Mouse (Mus musculus): ENCODE results near the gene Angptl4. TPM values are rescaled to one million over a fixed set of nuclear protein-coding genes. Genes with fewer than 3 reads are reported as not detected.

Gene Angptl4
- polyA plus RNA-seq, 1 experiment, result 2.9 TPM

GRCm38 (mm10) chr17:33766389-33766788 lies 15.2 kb downstream of the Angptl4 start:
- H3K27ac ChIP-seq (ENCODE audit: insufficient read depth, low read length), result no peak overlapping the region
- no peaks in the 10 kb centered on the region for H3K4me1 ChIP-seq (ENCODE audit: control insufficient read depth, insufficient read depth, low read length)
- H3K4me3 ChIP-seq (ENCODE audit: insufficient read depth, low read length), result no peak overlapping the region
- TF ChIP-seq POLR2A (IDR thresholded peaks at IDR 0.05; ENCODE audit: extremely low read depth, insufficient read depth, low read length) (no peak), CTCF (IDR thresholded peaks at IDR 0.05; ENCODE audit: extremely low read depth, insufficient read depth, low read length) (no peak)

GRCm38 (mm10) chr17:33760255-33761165 lies 21.1 kb downstream of the Angptl4 start, which contains the start of gene Rab11b:
Rab11b (minus strand) TSS chr17:33760530.
- no peak for TF ChIP-seq CTCF (IDR thresholded peaks at IDR 0.05; ENCODE audit: extremely low read depth, insufficient read depth, low read length)
- no peak; the same call in 1 of the 2 replicates for TF ChIP-seq POLR2A (IDR thresholded peaks at IDR 0.05; ENCODE audit: extremely low read depth, insufficient read depth, low read length)
- H3K27ac ChIP-seq (ENCODE audit: insufficient read depth, low read length), result peak within 1 kb of the TSS; percentile 97
- peak within 1 kb of the TSS; percentile 60 for H3K4me3 ChIP-seq (ENCODE audit: insufficient read depth, low read length)
- H3K4me1 ChIP-seq (ENCODE audit: control insufficient read depth, insufficient read depth, low read length), result peaks cover 10% of the 10 kb centered on the region; the same call in 1 of the 2 replicates

DNA sequence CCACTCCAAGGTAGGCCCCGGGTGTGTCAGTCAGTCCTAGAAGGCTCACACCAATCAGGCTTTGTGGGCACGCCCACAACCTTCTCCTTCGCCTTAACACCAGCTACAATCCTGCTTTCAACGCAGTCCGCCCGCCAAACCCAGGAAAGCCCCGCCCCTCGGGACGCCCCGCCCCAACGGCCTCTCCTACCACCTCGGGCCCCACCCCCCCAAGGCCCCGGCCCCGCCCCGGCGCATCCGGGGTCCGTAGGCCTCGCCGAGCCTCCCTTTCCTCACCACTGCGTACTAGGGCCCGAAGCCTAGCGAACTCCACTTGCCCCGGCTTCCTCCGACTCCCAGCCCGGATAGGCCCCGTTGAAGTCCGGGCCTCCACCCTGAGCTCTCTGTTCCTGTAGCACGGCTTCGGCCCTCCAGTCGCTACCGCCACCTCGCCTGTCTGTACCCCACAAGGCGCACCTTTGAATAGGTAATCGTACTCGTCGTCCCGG lies 21.8 kb downstream of the Angptl4 start:
- Histone ChIP-seq H3K27ac (ENCODE audit: insufficient read depth, low read length) (peak overlapping the region; percentile 97), H3K4me1 (ENCODE audit: control insufficient read depth, insufficient read depth, low read length) (peaks cover 12% of the 10 kb centered on the region; the same call in 1 of the 2 replicates), H3K4me3 (ENCODE audit: insufficient read depth, low read length) (peak overlapping the region; percentile 60)
- no peak for TF ChIP-seq CTCF (IDR thresholded peaks at IDR 0.05; ENCODE audit: extremely low read depth, insufficient read depth, low read length)
- TF ChIP-seq POLR2A (IDR thresholded peaks at IDR 0.05; ENCODE audit: extremely low read depth, insufficient read depth, low read length), result 0 out of 2 replicates have a peak, but pooled peaks have one; percentile 42

GRCm38 (mm10) chr17:33757231-33757630 lies 24.4 kb downstream of the Angptl4 start:
- Histone ChIP-seq H3K4me3 (ENCODE audit: insufficient read depth, low read length) (no peak overlapping the region), H3K4me1 (ENCODE audit: control insufficient read depth, insufficient read depth, low read length) (peaks cover 15% of the 10 kb centered on the region; the same call in 1 of the 2 replicates), H3K27ac (ENCODE audit: insufficient read depth, low read length) (no peak overlapping the region)
- TF ChIP-seq POLR2A (IDR thresholded peaks at IDR 0.05; ENCODE audit: extremely low read depth, insufficient read depth, low read length), result no peak
- no peak for TF ChIP-seq CTCF (IDR thresholded peaks at IDR 0.05; ENCODE audit: extremely low read depth, insufficient read depth, low read length)

- TF ChIP-seq CTCF (IDR thresholded peaks at IDR 0.05; ENCODE audit: extremely low read depth, insufficient read depth, low read length) (no peak), POLR2A (IDR thresholded peaks at IDR 0.05; ENCODE audit: extremely low read depth, insufficient read depth, low read length) (no peak)
- H3K27ac ChIP-seq (ENCODE audit: insufficient read depth, low read length), result no peak overlapping the region
- peaks cover 17% of the 10 kb centered on the region; the same call in 1 of the 2 replicates for H3K4me1 ChIP-seq (ENCODE audit: control insufficient read depth, insufficient read depth, low read length)
- H3K4me3 ChIP-seq (ENCODE audit: insufficient read depth, low read length), result no peak overlapping the region
These were observed 25.4 kb downstream of the Angptl4 start for GRCm38 (mm10) chr17:33756108-33756790.

- 0 out of 2 replicates have a peak overlapping the region, but pooled peaks have one; percentile 3 for H3K27ac ChIP-seq (ENCODE audit: insufficient read depth, low read length)
- no peak for TF ChIP-seq POLR2A (IDR thresholded peaks at IDR 0.05; ENCODE audit: extremely low read depth, insufficient read depth, low read length)
- TF ChIP-seq CTCF (IDR thresholded peaks at IDR 0.05; ENCODE audit: extremely low read depth, insufficient read depth, low read length), result no peak
- H3K4me3 ChIP-seq (ENCODE audit: insufficient read depth, low read length), result no peak overlapping the region
- H3K4me1 ChIP-seq (ENCODE audit: control insufficient read depth, insufficient read depth, low read length), result peaks cover 17% of the 10 kb centered on the region; the same call in 1 of the 2 replicates
These were observed 26.1 kb downstream of the Angptl4 start for GRCm38 (mm10) chr17:33755418-33756107.

DNA sequence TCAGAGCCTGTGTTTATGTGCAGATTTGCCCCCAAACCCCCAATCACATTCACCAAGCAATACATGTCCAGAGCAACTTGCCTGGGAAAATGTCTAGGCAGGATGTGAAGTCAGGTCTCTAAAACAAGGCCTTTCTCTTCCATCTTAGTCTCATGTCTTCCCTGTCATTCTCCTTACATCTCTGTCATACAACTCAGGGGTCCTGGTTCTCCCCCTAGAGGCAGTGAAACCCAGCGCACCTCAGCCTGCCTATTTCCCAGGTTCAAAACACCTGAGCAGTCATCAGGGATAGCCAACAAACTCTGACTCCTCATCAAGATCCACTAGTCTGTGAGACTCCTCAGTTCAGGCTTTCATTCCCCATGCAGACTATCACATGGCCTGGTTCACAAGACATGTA lies 27.0 kb downstream of the Angptl4 start:
- H3K4me1 ChIP-seq (ENCODE audit: control insufficient read depth, insufficient read depth, low read length), result peaks cover 19% of the 10 kb centered on the region; the same call in 1 of the 2 replicates
- no peak overlapping the region for H3K27ac ChIP-seq (ENCODE audit: insufficient read depth, low read length)
- TF ChIP-seq CTCF (IDR thresholded peaks at IDR 0.05; ENCODE audit: extremely low read depth, insufficient read depth, low read length), result no peak
- TF ChIP-seq POLR2A (IDR thresholded peaks at IDR 0.05; ENCODE audit: extremely low read depth, insufficient read depth, low read length), result no peak
- H3K4me3 ChIP-seq (ENCODE audit: insufficient read depth, low read length), result no peak overlapping the region

GRCm38 (mm10) chr17:33752297-33752696 lies 29.3 kb downstream of the Angptl4 start:
- TF ChIP-seq CTCF (IDR thresholded peaks at IDR 0.05; ENCODE audit: extremely low read depth, insufficient read depth, low read length) (no peak), POLR2A (IDR thresholded peaks at IDR 0.05; ENCODE audit: extremely low read depth, insufficient read depth, low read length) (no peak)
- H3K27ac ChIP-seq (ENCODE audit: insufficient read depth, low read length), result no peak overlapping the region
- no peak overlapping the region for H3K4me3 ChIP-seq (ENCODE audit: insufficient read depth, low read length)
- peaks cover 15% of the 10 kb centered on the region; the same call in 1 of the 2 replicates for H3K4me1 ChIP-seq (ENCODE audit: control insufficient read depth, insufficient read depth, low read length)

DNA sequence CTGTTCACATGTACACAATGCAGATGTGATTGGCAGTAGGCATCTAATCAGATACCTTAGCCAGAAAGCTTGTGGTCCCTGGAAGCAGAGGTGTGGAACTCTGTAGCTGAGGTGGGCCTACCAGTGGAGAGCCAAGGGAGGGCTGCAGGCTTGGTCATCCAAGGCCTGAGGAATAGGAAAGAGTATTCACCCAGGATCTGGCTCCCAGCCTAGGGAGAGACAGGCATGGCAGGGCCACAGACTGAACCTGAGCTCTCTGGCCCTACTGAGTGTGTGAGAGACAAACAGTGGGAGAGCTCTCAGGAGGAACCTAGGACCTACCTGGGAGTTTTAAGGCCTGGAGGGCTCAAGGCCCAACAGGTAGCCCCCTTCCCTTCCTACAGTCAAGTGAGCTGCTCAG lies 30.4 kb downstream of the Angptl4 start:
- H3K27ac ChIP-seq (ENCODE audit: insufficient read depth, low read length), result no peak overlapping the region
- TF ChIP-seq POLR2A (IDR thresholded peaks at IDR 0.05; ENCODE audit: extremely low read depth, insufficient read depth, low read length) (no peak), CTCF (IDR thresholded peaks at IDR 0.05; ENCODE audit: extremely low read depth, insufficient read depth, low read length) (no peak)
- H3K4me1 ChIP-seq (ENCODE audit: control insufficient read depth, insufficient read depth, low read length), result peaks cover 13% of the 10 kb centered on the region; the same call in 1 of the 2 replicates
- H3K4me3 ChIP-seq (ENCODE audit: insufficient read depth, low read length), result no peak overlapping the region
